Comparison of ENCODE assay signal across 15 mouse cellular contexts in the genomic region with DNA sequence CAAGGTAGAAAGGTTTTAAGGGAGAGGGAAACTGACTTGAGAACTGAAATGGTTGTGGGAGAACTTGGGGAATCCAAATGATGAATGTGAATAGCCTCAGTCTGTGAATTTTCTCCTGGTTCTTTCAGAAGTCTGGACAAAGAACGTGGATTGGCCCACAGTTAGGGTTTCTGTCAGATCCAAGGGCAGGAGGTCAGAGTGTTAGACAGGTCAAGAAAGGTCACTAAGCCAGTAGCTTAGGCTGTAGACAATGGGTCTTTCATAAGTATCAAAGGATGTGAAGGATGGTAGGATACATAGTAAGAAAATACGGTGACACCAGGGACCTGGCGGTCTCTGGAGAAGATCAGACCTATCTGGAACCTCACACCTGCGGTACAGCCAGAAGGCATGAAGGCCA. TPM values are rescaled to one million over a fixed set of nuclear protein-coding genes. Genes with fewer than 3 reads are reported as not detected.
A peak's percentile ranks its signal among the peaks of the same experiment; 100 is the strongest.
DNase-seq lines count a peak whose midpoint lies in the region; ATAC-seq and TF ChIP-seq lines count a peak whose summit lies in the region.
"Had no signal": no experiment of that assay in that cellular context is flagged by ENCODE, and none has a peak within 500 bp of the region (broad histone marks: within the 10 kb centered on the region; RNA-seq: fewer than 3 reads in every experiment).

No protein-coding gene starts in this region.

- peak; percentile 18 for DNase-seq in embryo, embryonic 9.5 days (ENCODE audit: extremely low spot score)
- no peak for DNase-seq in embryo, embryonic 11 days
- DNase-seq in hindbrain, embryonic 10.5 days (ENCODE audit: low spot score): no peak
- no peak for DNase-seq in midbrain, embryonic 10.5 days (ENCODE audit: low spot score)
- no peak for DNase-seq in midbrain, postnatal 0 days (ENCODE audit: low spot score)
- DNase-seq: left cerebral cortex, postnatal 4 days; liver, postnatal 0 days; lung, postnatal 36 days had no signal

- H3K9ac ChIP-seq in hindbrain, embryonic 13.5 days: no peak overlapping the region
- no peak overlapping the region for H3K9ac ChIP-seq in midbrain, embryonic 16.5 days (ENCODE audit: low read depth, low read length)
- no peak overlapping the region for H3K9ac ChIP-seq in midbrain, postnatal 0 days (replicated peaks; ENCODE audit: low read length, poor library complexity, severe bottlenecking)
- H3K9ac ChIP-seq: heart, embryonic 15.5 days; liver, postnatal 0 days had no signal

- H3K4me3 ChIP-seq in hindbrain, embryonic 13.5 days: no peak overlapping the region
- no peak overlapping the region for H3K4me3 ChIP-seq in hindbrain, embryonic 10.5 days
- H3K4me3 ChIP-seq in midbrain, embryonic 10.5 days: no peak overlapping the region
- no peak overlapping the region for H3K4me3 ChIP-seq in midbrain, embryonic 16.5 days (ENCODE audit: low read depth, low read length)
- H3K4me3 ChIP-seq in midbrain, postnatal 0 days (ENCODE audit: low read depth, low read length): no peak overlapping the region
- H3K4me3 ChIP-seq: erythroblast, embryonic 14.5 days; heart, embryonic 15.5 days had no signal

- peaks cover 20% of the 10 kb centered on the region for H3K4me1 ChIP-seq in hindbrain, embryonic 13.5 days (replicated peaks)
- H3K4me1 ChIP-seq in hindbrain, embryonic 10.5 days (replicated peaks): peaks cover 25% of the 10 kb centered on the region
- peaks cover 25% of the 10 kb centered on the region for H3K4me1 ChIP-seq in midbrain, embryonic 10.5 days
- H3K4me1 ChIP-seq in midbrain, embryonic 16.5 days (ENCODE audit: control insufficient read depth, insufficient read depth, low read length): peaks cover 18% of the 10 kb centered on the region
- H3K4me1 ChIP-seq in midbrain, postnatal 0 days (ENCODE audit: insufficient read depth, low read length): peaks cover 23% of the 10 kb centered on the region

- no peaks in the 10 kb centered on the region for H3K27me3 ChIP-seq in hindbrain, embryonic 13.5 days
- H3K27me3 ChIP-seq in hindbrain, embryonic 10.5 days (ENCODE audit: insufficient read depth, poor library complexity, severe bottlenecking): no peaks in the 10 kb centered on the region
- H3K27me3 ChIP-seq in midbrain, embryonic 10.5 days (ENCODE audit: low read depth, poor library complexity, severe bottlenecking): no peaks in the 10 kb centered on the region
- no peaks in the 10 kb centered on the region for H3K27me3 ChIP-seq in midbrain, embryonic 16.5 days (ENCODE audit: control insufficient read depth, insufficient read depth, low read depth, low read length)
- H3K27me3 ChIP-seq in midbrain, postnatal 0 days (ENCODE audit: insufficient read depth, low read length): no peaks in the 10 kb centered on the region
- H3K27me3 ChIP-seq: heart, embryonic 15.5 days had no signal

- no peak overlapping the region for H3K4me2 ChIP-seq in hindbrain, embryonic 13.5 days
- no peak overlapping the region for H3K4me2 ChIP-seq in midbrain, embryonic 16.5 days (ENCODE audit: low read length)
- H3K4me2 ChIP-seq in midbrain, postnatal 0 days (ENCODE audit: low read depth, low read length, poor library complexity, severe bottlenecking): 0 out of 2 replicates have a peak overlapping the region, but pooled peaks have one; percentile 6

- H3K9me3 ChIP-seq in hindbrain, embryonic 13.5 days: no peaks in the 10 kb centered on the region
- no peaks in the 10 kb centered on the region for H3K9me3 ChIP-seq in hindbrain, embryonic 10.5 days
- no peaks in the 10 kb centered on the region for H3K9me3 ChIP-seq in midbrain, embryonic 10.5 days (replicated peaks)
- no peaks in the 10 kb centered on the region for H3K9me3 ChIP-seq in midbrain, embryonic 16.5 days (replicated peaks; ENCODE audit: control insufficient read depth, low read length, poor library complexity, severe bottlenecking)
- no peaks in the 10 kb centered on the region for H3K9me3 ChIP-seq in midbrain, postnatal 0 days (ENCODE audit: low read length)
- H3K9me3 ChIP-seq: heart, embryonic 15.5 days had no signal

- H3K36me3 ChIP-seq in hindbrain, embryonic 13.5 days: no peaks in the 10 kb centered on the region
- H3K36me3 ChIP-seq in hindbrain, embryonic 10.5 days: no peaks in the 10 kb centered on the region
- H3K36me3 ChIP-seq in midbrain, embryonic 10.5 days: no peaks in the 10 kb centered on the region
- no peaks in the 10 kb centered on the region for H3K36me3 ChIP-seq in midbrain, embryonic 16.5 days (ENCODE audit: control insufficient read depth, insufficient read depth, low read length)
- H3K36me3 ChIP-seq in midbrain, postnatal 0 days (ENCODE audit: insufficient read depth, low read length): no peaks in the 10 kb centered on the region
- H3K36me3 ChIP-seq: heart, embryonic 15.5 days had no signal

- ATAC-seq in hindbrain, embryonic 13.5 days (ENCODE audit: low FRiP score): 0 out of 2 replicates have a peak, but pooled peaks have one; percentile 3
- no peak for ATAC-seq in midbrain, embryonic 16.5 days
- no peak for ATAC-seq in midbrain, postnatal 0 days (ENCODE audit: low FRiP score)
- no peak for ATAC-seq in CD4-positive, CD25-positive, alpha-beta regulatory T cell, adult 4 months
- ATAC-seq: liver, postnatal 0 days had no signal

- 49% methylated on average over 4 of the region's 4 CpGs for WGBS in hindbrain, embryonic 13.5 days
- 55% methylated on average over 4 of the region's 4 CpGs for WGBS in hindbrain, embryonic 10.5 days
- WGBS in midbrain, embryonic 10.5 days: 54% methylated on average over 4 of the region's 4 CpGs
- 67% methylated on average over 4 of the region's 4 CpGs for WGBS in midbrain, embryonic 16.5 days
- WGBS in midbrain, postnatal 0 days: 66% methylated on average over 4 of the region's 4 CpGs

- H3K27ac ChIP-seq in hindbrain, embryonic 13.5 days: no peak overlapping the region; the same call in 1 of the 2 replicates
- no peak overlapping the region for H3K27ac ChIP-seq in hindbrain, embryonic 10.5 days
- H3K27ac ChIP-seq in midbrain, embryonic 10.5 days (replicated peaks): 0 out of 2 replicates have a peak overlapping the region, but pooled peaks have one; percentile 49
- H3K27ac ChIP-seq in midbrain, embryonic 16.5 days (ENCODE audit: low read length): no peak overlapping the region
- H3K27ac ChIP-seq in midbrain, postnatal 0 days (ENCODE audit: low read depth, low read length): peak overlapping the region; percentile 88

- TF ChIP-seq CTCF in midbrain, postnatal 0 days (IDR thresholded peaks at IDR 0.05): no peak

RNA-seq across cellular contexts. Expression of a gene that starts 39.7 kb away (rescaled TPM):
- polyA plus RNA-seq in hindbrain, embryonic 13.5 days (2015; fragmentation: Nextera tagmentation; extraction: Ambion mirVana): 480 and 495 TPM in 2 replicates
- 651 and 806 TPM in 2 replicates for polyA plus RNA-seq in hindbrain, embryonic 10.5 days (2016; fragmentation: Nextera tagmentation; extraction: Ambion mirVana)
- 795 and 858 TPM in 2 replicates for polyA plus RNA-seq in midbrain, embryonic 10.5 days (2016; fragmentation: Nextera tagmentation; extraction: Ambion mirVana)
- 395 and 441 TPM in 2 replicates for polyA plus RNA-seq in midbrain, embryonic 16.5 days (2015; fragmentation: Nextera tagmentation; extraction: Ambion mirVana)
- total RNA-seq in midbrain, postnatal 0 days (2014; rRNA removed): 150 and 173 TPM in 2 replicates
- 199 and 224 TPM in 2 replicates for polyA plus RNA-seq in midbrain, postnatal 0 days (2015; fragmentation: Nextera tagmentation; extraction: Ambion mirVana)
- polyA plus RNA-seq in CD4-positive, CD25-positive, alpha-beta regulatory T cell, adult 4 months (2017; shearing (Covaris generic)): 100 to 1,000 TPM; 498 to 562 TPM

RNA-seq across cellular contexts. Expression of a gene that starts 39.8 kb away (rescaled TPM):
- polyA plus RNA-seq in hindbrain, embryonic 13.5 days (2015; fragmentation: Nextera tagmentation; extraction: Ambion mirVana): 0.17 and 0.18 TPM in 2 replicates
- polyA plus RNA-seq in hindbrain, embryonic 10.5 days (2016; fragmentation: Nextera tagmentation; extraction: Ambion mirVana): 0.16 TPM in 2 replicates
- 0.06 and 0.19 TPM in 2 replicates for polyA plus RNA-seq in midbrain, embryonic 10.5 days (2016; fragmentation: Nextera tagmentation; extraction: Ambion mirVana)
- 0.11 and 0.30 TPM in 2 replicates for polyA plus RNA-seq in midbrain, embryonic 16.5 days (2015; fragmentation: Nextera tagmentation; extraction: Ambion mirVana)
- total RNA-seq in midbrain, postnatal 0 days (2014; rRNA removed): 0.11 TPM in 1 of 2 replicates, not detected in the other
- polyA plus RNA-seq in midbrain, postnatal 0 days (2015; fragmentation: Nextera tagmentation; extraction: Ambion mirVana): 0.06 and 0.12 TPM in 2 replicates
- not detected for polyA plus RNA-seq in CD4-positive, CD25-positive, alpha-beta regulatory T cell, adult 4 months (2017; shearing (Covaris generic))
- total RNA-seq: adrenal gland, postnatal 14 days; monocyte, adult 5-6 weeks had no signal
- polyA plus RNA-seq: erythroblast, embryonic 14.5 days; liver, postnatal 0 days had no signal

RNA-seq across cellular contexts. Expression of a gene that starts 40.2 kb away (rescaled TPM):
- polyA plus RNA-seq in hindbrain, embryonic 13.5 days (2015; fragmentation: Nextera tagmentation; extraction: Ambion mirVana): 2.0 and 2.4 TPM in 2 replicates
- 8.4 and 10.2 TPM in 2 replicates for polyA plus RNA-seq in hindbrain, embryonic 10.5 days (2016; fragmentation: Nextera tagmentation; extraction: Ambion mirVana)
- polyA plus RNA-seq in midbrain, embryonic 10.5 days (2016; fragmentation: Nextera tagmentation; extraction: Ambion mirVana): 8.1 and 9.9 TPM in 2 replicates
- 1.4 and 2.0 TPM in 2 replicates for polyA plus RNA-seq in midbrain, embryonic 16.5 days (2015; fragmentation: Nextera tagmentation; extraction: Ambion mirVana)
- total RNA-seq in midbrain, postnatal 0 days (2014; rRNA removed): 1.3 and 1.5 TPM in 2 replicates
- polyA plus RNA-seq in midbrain, postnatal 0 days (2015; fragmentation: Nextera tagmentation; extraction: Ambion mirVana): 1.00 and 1.1 TPM in 2 replicates
- polyA plus RNA-seq in CD4-positive, CD25-positive, alpha-beta regulatory T cell, adult 4 months (2017; shearing (Covaris generic)): 10 to 100 TPM; 51.3 to 58.6 TPM
- polyA plus RNA-seq: erythroblast, embryonic 14.5 days had no signal

RNA-seq across cellular contexts. Expression of a gene that starts 56.8 kb away (rescaled TPM):
- polyA plus RNA-seq in hindbrain, embryonic 13.5 days (2015; fragmentation: Nextera tagmentation; extraction: Ambion mirVana): 21.0 and 22.9 TPM in 2 replicates
- polyA plus RNA-seq in hindbrain, embryonic 10.5 days (2016; fragmentation: Nextera tagmentation; extraction: Ambion mirVana): 38.2 and 53.9 TPM in 2 replicates
- polyA plus RNA-seq in midbrain, embryonic 10.5 days (2016; fragmentation: Nextera tagmentation; extraction: Ambion mirVana): 50.6 and 66.2 TPM in 2 replicates
- 17.2 and 18.2 TPM in 2 replicates for polyA plus RNA-seq in midbrain, embryonic 16.5 days (2015; fragmentation: Nextera tagmentation; extraction: Ambion mirVana)
- total RNA-seq in midbrain, postnatal 0 days (2014; rRNA removed): 5.6 and 9.2 TPM in 2 replicates
- 14.4 and 16.2 TPM in 2 replicates for polyA plus RNA-seq in midbrain, postnatal 0 days (2015; fragmentation: Nextera tagmentation; extraction: Ambion mirVana)
- 10 to 100 TPM in 1 of 2 experiments, 1 to 10 TPM in 1; 9.6 to 10.2 TPM for polyA plus RNA-seq in CD4-positive, CD25-positive, alpha-beta regulatory T cell, adult 4 months (2017; shearing (Covaris generic))
- polyA plus RNA-seq: erythroblast, embryonic 14.5 days had no signal

Comparison
In these comparisons a context has a peak if more than half of its experiments do, and no peak if none do; other contexts are left out.
1. H3K27ac ChIP-seq: peak in midbrain, embryonic 10.5 days (single experiment) and midbrain, postnatal 0 days (single experiment); none in hindbrain, embryonic 13.5 days (single experiment), hindbrain, embryonic 10.5 days (single experiment) and midbrain, embryonic 16.5 days (single experiment).